Mouse (Mus musculus) mouse trophoblast stem cell (cell line): ENCODE data around the gene Dtx2.
"Not testable (repeated sequence)": the region's sequence is repeated elsewhere in the genome, so short reads cannot be mapped to it uniquely, and the experiment has no call there.

Source experiments
- in situ Hi-C, 2 experiments: fragments of 300-500 bp; cut with MseI, MboI; formaldehyde crosslinking; loops; 2 replicates in 1 of 2; 3 replicates in 1 of 2; pipeline ENCODE4 v1.15.1; 2025

Gene Dtx2

GRCm38 (mm10) chr5:136025712-136026111, 31.1 kb downstream of the Dtx2 start:
- in situ Hi-C loops = no loop called here

GRCm38 (mm10) chr5:136026859-136027258, 32.3 kb downstream of the Dtx2 start:
- in situ Hi-C loops = no loop called here

- in situ Hi-C loops = no loop called here
Measured at GRCm38 (mm10) chr5:136027612-136028311, 33.2 kb downstream of the Dtx2 start.

- in situ Hi-C loops = no loop called here
Measured at GRCm38 (mm10) chr5:136034868-136035267, 40.3 kb downstream of the Dtx2 start.

- in situ Hi-C loops = no loop called here
Measured at GRCm38 (mm10) chr5:136035285-136035684, 40.7 kb downstream of the Dtx2 start.

- in situ Hi-C loops = no loop called here
Measured at GRCm38 (mm10) chr5:136036667-136037066, 42.1 kb downstream of the Dtx2 start.

GRCm38 (mm10) chr5:136038258-136039214, 43.9 kb downstream of the Dtx2 start, which contains the start of gene Upk3b:
TSS of gene Upk3b (plus strand) at chr5:136038496.
- in situ Hi-C loops = no loop called here

- in situ Hi-C loops = no loop called here
Measured at GRCm38 (mm10) chr5:136040210-136040609, 45.6 kb downstream of the Dtx2 start.

- in situ Hi-C loops = no loop called here
Measured at GRCm38 (mm10) chr5:136041260-136041659, 46.7 kb downstream of the Dtx2 start.

- in situ Hi-C loops = no loop called here
Measured at GRCm38 (mm10) chr5:136041666-136042065, 47.1 kb downstream of the Dtx2 start.

GRCm38 (mm10) chr5:136044865-136045264, 50.3 kb downstream of the Dtx2 start:
- in situ Hi-C loops = no loop called here

- in situ Hi-C loops = no loop called here
Measured at GRCm38 (mm10) chr5:136045408-136045807, 50.8 kb downstream of the Dtx2 start.

- in situ Hi-C loops = no loop called here
Measured at GRCm38 (mm10) chr5:136045987-136046386, 51.4 kb downstream of the Dtx2 start.

- in situ Hi-C loops = not testable (repeated sequence)
Measured at GRCm38 (mm10) chr5:136048541-136048940, 53.9 kb downstream of the Dtx2 start.

GRCm38 (mm10) chr5:136049926-136050325, 55.3 kb downstream of the Dtx2 start:
- in situ Hi-C loops = no loop called here

GRCm38 (mm10) chr5:136051231-136052085, 56.9 kb downstream of the Dtx2 start:
- in situ Hi-C loops = no loop called here

GRCm38 (mm10) chr5:136052861-136053655, 58.5 kb downstream of the Dtx2 start:
- in situ Hi-C loops = no loop called here

- in situ Hi-C loops = no loop called here
Measured at GRCm38 (mm10) chr5:136054301-136055077, 59.9 kb downstream of the Dtx2 start, which contains the start of gene Upk3bl. TSS of gene Upk3bl (plus strand) at chr5:136054492.

GRCm38 (mm10) chr5:136056062-136056461, 61.5 kb downstream of the Dtx2 start:
- in situ Hi-C loops = no loop called here

- in situ Hi-C loops = no loop called here
Measured at GRCm38 (mm10) chr5:136057085-136057484, 62.5 kb downstream of the Dtx2 start.
